Comparison of ENCODE assay signal across 9 mouse cellular contexts in genomic region chr3:96498476-96499245, GRCm38 (mm10). TPM values are rescaled to one million over a fixed set of nuclear protein-coding genes. Genes with fewer than 3 reads are reported as not detected.
DNase-seq lines count a peak whose midpoint lies in the region; ATAC-seq and TF ChIP-seq lines count a peak whose summit lies in the region.
"Had no signal": no experiment of that assay in that cellular context is flagged by ENCODE, and none has a peak within 500 bp of the region (broad histone marks: within the 10 kb centered on the region; RNA-seq: fewer than 3 reads in every experiment).

No protein-coding gene starts in this region.

- no peak overlapping the region for H3K27ac ChIP-seq in heart, embryonic 14.5 days (replicated peaks in 1 of 2; ENCODE audit: control insufficient read depth in 1 of 2, insufficient read depth in 1 of 2, low read depth in 2 of 2, low read length in 2 of 2)
- 0 out of 2 replicates have a peak overlapping the region, but pooled peaks have one; percentile 1 for H3K27ac ChIP-seq in MEL (ENCODE audit: control insufficient read depth, low read depth, low read length)
- no peak overlapping the region for H3K27ac ChIP-seq in limb, embryonic 15.5 days

- DNase-seq in heart, adult 18-20 months = no peak
- DNase-seq in 3134 (ENCODE audit: extremely low read depth, insufficient read length, low spot score) = peak; percentile 37
- DNase-seq in MEL (ENCODE audit: low read depth, low spot score) = peak; percentile 87
- no peak for DNase-seq in spleen, adult 18-20 months
- no peak for DNase-seq in spleen, postnatal 36 days (ENCODE audit: low spot score in 2 of 2)

- H3K4me2 ChIP-seq in heart, embryonic 14.5 days (ENCODE audit: low read length) = peak overlapping the region; percentile 61
- H3K4me2 ChIP-seq in limb, embryonic 15.5 days = no peak overlapping the region

- TF ChIP-seq RAD21 in MEL (IDR thresholded peaks at IDR 0.05; ENCODE audit: low read depth, low read length) = no peak

- 0 out of 4 replicates have a peak, but pooled peaks cover 0 to 2% of the 10 kb centered on the region in 2 experiments for H3K4me1 ChIP-seq in heart, embryonic 14.5 days (ENCODE audit: control insufficient read depth in 2 of 2, insufficient read depth in 2 of 2, low read length in 2 of 2)
- H3K4me1 ChIP-seq in MEL (ENCODE audit: control insufficient read depth in 1 of 2, insufficient read depth in 2 of 2, low read length in 2 of 2) = peaks cover 8 to 19% of the 10 kb centered on the region in 2 experiments
- peaks cover 9% of the 10 kb centered on the region for H3K4me1 ChIP-seq in limb, embryonic 15.5 days

- no peaks in the 10 kb centered on the region for H3K9me3 ChIP-seq in heart, embryonic 14.5 days (ENCODE audit: control insufficient read depth, low read length)
- H3K9me3 ChIP-seq in MEL (replicated peaks; ENCODE audit: insufficient read depth, low read length) = no peaks in the 10 kb centered on the region
- no peaks in the 10 kb centered on the region for H3K9me3 ChIP-seq in limb, embryonic 15.5 days

- peaks cover 16% of the 10 kb centered on the region for H3K79me2 ChIP-seq in MEL (ENCODE audit: control insufficient read depth, insufficient read depth, low read length, poor library complexity)

- TF ChIP-seq POLR2A in MEL (IDR thresholded peaks at IDR 0.05; ENCODE audit: control insufficient read depth in 1 of 2, insufficient read depth in 1 of 2, low read depth in 1 of 2, low read length in 2 of 2, poor library complexity in 1 of 2) = no peak

- TF ChIP-seq CTCF in MEL (IDR thresholded peaks at IDR 0.05 in 2 of 3, conservative IDR thresholded peaks at IDR 0.05 in 1 of 3; ENCODE audit: control insufficient read depth in 1 of 3, insufficient read depth in 1 of 3, low read depth in 2 of 3, low read length in 3 of 3, poor library complexity in 1 of 3, severe bottlenecking in 1 of 3) = no peak

- WGBS in heart, embryonic 14.5 days = 81% methylated on average over 4 of the region's 4 CpGs
- 85% methylated on average over 4 of the region's 4 CpGs for WGBS in limb, embryonic 15.5 days

- H3K36me3 ChIP-seq in heart, embryonic 14.5 days (ENCODE audit: control insufficient read depth, insufficient read depth, low read length) = no peaks in the 10 kb centered on the region
- H3K36me3 ChIP-seq in MEL (ENCODE audit: control insufficient read depth in 1 of 2, insufficient read depth in 2 of 2, low read length in 2 of 2) = peaks cover 0 to 25% of the 10 kb centered on the region in 2 experiments; a peak in 2 of 4 replicates
- H3K36me3 ChIP-seq in limb, embryonic 15.5 days = no peaks in the 10 kb centered on the region

- H3K4me3 ChIP-seq in heart, embryonic 14.5 days (ENCODE audit: control insufficient read depth in 1 of 2, insufficient read depth in 1 of 2, low read depth in 1 of 2, low read length in 2 of 2) = peak overlapping the region in 1 of 2 experiments; percentile 62; a peak in 1 of 4 replicates
- peak overlapping the region; percentile 7 to 22 for H3K4me3 ChIP-seq in MEL (ENCODE audit: control insufficient read depth in 1 of 2, insufficient read depth in 1 of 2, low read depth in 2 of 2, low read length in 2 of 2)
- H3K4me3 ChIP-seq in limb, embryonic 15.5 days = peak overlapping the region; percentile 71; the same call in 1 of the 2 replicates

- H3K27me3 ChIP-seq in heart, embryonic 14.5 days (ENCODE audit: control insufficient read depth, insufficient read depth, low read length) = no peaks in the 10 kb centered on the region
- H3K27me3 ChIP-seq in MEL (ENCODE audit: control insufficient read depth in 1 of 2, insufficient read depth in 2 of 2, low read length in 2 of 2) = no peaks in the 10 kb centered on the region
- H3K27me3 ChIP-seq in limb, embryonic 15.5 days = no peaks in the 10 kb centered on the region

- no peak overlapping the region for H3K9ac ChIP-seq in heart, embryonic 14.5 days (ENCODE audit: low read length)
- H3K9ac ChIP-seq in MEL (ENCODE audit: control insufficient read depth, low read depth, low read length, poor library complexity, severe bottlenecking) = peak overlapping the region; percentile 17
- no peak overlapping the region for H3K9ac ChIP-seq in limb, embryonic 15.5 days

- no peak for ATAC-seq in heart, embryonic 14.5 days (ENCODE audit: insufficient number of reproducible peaks, insufficient read depth, low FRiP score, low read depth)
- no peak for ATAC-seq in limb, embryonic 15.5 days (ENCODE audit: insufficient number of reproducible peaks, low FRiP score, low TSS enrichment, low read depth)
- ATAC-seq in megakaryocyte progenitor cell, adult 5-6 weeks (replicated peaks; ENCODE audit: poor library complexity) = no peak

- TF ChIP-seq EP300 in MEL (IDR thresholded peaks at IDR 0.05; ENCODE audit: low read depth in 1 of 2, low read length in 2 of 2) = no peak

TF ChIP-seq in MEL, 35 proteins besides CTCF, POLR2A, EP300 and RAD21:
- TF ChIP-seq ZC3H11A (IDR thresholded peaks at IDR 0.05; ENCODE audit: low read depth, low read length) (no peak), ELF1 (IDR thresholded peaks at IDR 0.05; ENCODE audit: low read depth, low read length) (no peak), USF1 (IDR thresholded peaks at IDR 0.05; ENCODE audit: low read depth, low read length) (no peak), BHLHE40 (IDR thresholded peaks at IDR 0.05; ENCODE audit: borderline replicate concordance, low read depth, low read length) (no peak), KAT2A (conservative IDR thresholded peaks at IDR 0.05; ENCODE audit: low read depth, low read length) (no peak), RCOR1 (IDR thresholded peaks at IDR 0.05; ENCODE audit: low read depth, low read length) (no peak), CHD2 (IDR thresholded peaks at IDR 0.05; ENCODE audit: low read length) (no peak), NRF1 (IDR thresholded peaks at IDR 0.05; ENCODE audit: insufficient read depth, low read depth, low read length, poor library complexity, severe bottlenecking) (no peak), POLR2AphosphoS5 (IDR thresholded peaks at IDR 0.05; ENCODE audit: borderline replicate concordance, low read depth, low read length) (no peak), MXI1 (IDR thresholded peaks at IDR 0.05; ENCODE audit: low read depth, low read length) (no peak), POLR2AphosphoS2 (IDR thresholded peaks at IDR 0.05; ENCODE audit: low read length) (no peak), GATA1 (IDR thresholded peaks at IDR 0.05; ENCODE audit: low read depth, low read length) (no peak), ZNF384 (IDR thresholded peaks at IDR 0.05; ENCODE audit: low read depth, low read length) (no peak), HCFC1 (IDR thresholded peaks at IDR 0.05; ENCODE audit: low read depth, low read length) (no peak), TCF12 (IDR thresholded peaks at IDR 0.05; ENCODE audit: low read depth, low read length) (no peak), JUND (IDR thresholded peaks at IDR 0.05; ENCODE audit: low read depth, low read length) (no peak), ZMIZ1 (IDR thresholded peaks at IDR 0.05; ENCODE audit: low read depth, low read length) (no peak), ETS1 (IDR thresholded peaks at IDR 0.05; ENCODE audit: low read depth, low read length) (no peak), GABPA (IDR thresholded peaks at IDR 0.05; ENCODE audit: low read depth, low read length) (no peak)

RNA-seq across cellular contexts. Expression of gene Hfe2, which starts 26.3 kb away (rescaled TPM):
- polyA plus RNA-seq in heart, embryonic 14.5 days (2014; fragmentation: Nextera tagmentation; extraction: Ambion mirVana) = 10.8 and 11.7 TPM in 2 replicates
- 100 to 1,000 TPM; 279 to 290 TPM for total RNA-seq in heart, adult 18-20 months (2021)
- total RNA-seq in MEL (2012; rRNA removed) = not detected in 2 replicates
- polyA plus RNA-seq in MEL (2012; ENCODE audit: insufficient read depth in 1 of 2, insufficient read length in 2 of 2, low read depth in 1 of 2, low replicate concordance in 2 of 2, missing spikeins in 1 of 2) = not detected
- polyA plus RNA-seq in limb, embryonic 15.5 days (2015; fragmentation: Nextera tagmentation; extraction: Ambion mirVana) = 8.7 and 18.4 TPM in 2 replicates
- total RNA-seq in megakaryocyte progenitor cell, adult 5-6 weeks (2015) = not detected in 2 replicates
- not detected in 2 replicates for total RNA-seq in megakaryocyte progenitor cell, adult 5-6 weeks (2017)

RNA-seq across cellular contexts. Expression of gene BC107364, which starts 46.6 kb away (rescaled TPM):
- 0.66 and 1.0 TPM in 2 replicates for polyA plus RNA-seq in heart, embryonic 14.5 days (2014; fragmentation: Nextera tagmentation; extraction: Ambion mirVana)
- not detected for total RNA-seq in heart, adult 18-20 months (2021)
- total RNA-seq in MEL (2012; rRNA removed) = not detected in 2 replicates
- polyA plus RNA-seq in MEL (2012; ENCODE audit: insufficient read depth in 1 of 2, insufficient read length in 2 of 2, low read depth in 1 of 2, low replicate concordance in 2 of 2, missing spikeins in 1 of 2) = under 1 TPM in 1 of 2 experiments, not detected in 1; 0.17 TPM
- 0.22 and 0.55 TPM in 2 replicates for polyA plus RNA-seq in limb, embryonic 15.5 days (2015; fragmentation: Nextera tagmentation; extraction: Ambion mirVana)
- total RNA-seq in megakaryocyte progenitor cell, adult 5-6 weeks (2015) = not detected in 2 replicates
- not detected in 2 replicates for total RNA-seq in megakaryocyte progenitor cell, adult 5-6 weeks (2017)
- polyA plus RNA-seq: embryonic facial prominence, embryonic 11.5 days had no signal

RNA-seq across cellular contexts. Expression of gene Txnip, which starts 59.1 kb away (rescaled TPM):
- polyA plus RNA-seq in heart, embryonic 14.5 days (2014; fragmentation: Nextera tagmentation; extraction: Ambion mirVana) = 257 and 262 TPM in 2 replicates
- 100 to 1,000 TPM; 435 to 530 TPM for total RNA-seq in heart, adult 18-20 months (2021)
- total RNA-seq in MEL (2012; rRNA removed) = 183 and 191 TPM in 2 replicates
- polyA plus RNA-seq in MEL (2012; ENCODE audit: insufficient read depth in 1 of 2, insufficient read length in 2 of 2, low read depth in 1 of 2, low replicate concordance in 2 of 2, missing spikeins in 1 of 2) = 1,000 to 10,000 TPM in 1 of 2 experiments, 100 to 1,000 TPM in 1; 237 to 1,680 TPM
- polyA plus RNA-seq in limb, embryonic 15.5 days (2015; fragmentation: Nextera tagmentation; extraction: Ambion mirVana) = 151 and 157 TPM in 2 replicates
- 103 and 139 TPM in 2 replicates for total RNA-seq in megakaryocyte progenitor cell, adult 5-6 weeks (2015)
- total RNA-seq in megakaryocyte progenitor cell, adult 5-6 weeks (2017) = 94.6 and 128 TPM in 2 replicates

Comparison
In these comparisons a context has a peak if more than half of its experiments do, and no peak if none do; other contexts are left out.
1. DNase-seq: peak in 3134 (single experiment) and MEL (single experiment); none in heart, adult 18-20 months (0 of 2), spleen, adult 18-20 months (0 of 2) and spleen, postnatal 36 days (0 of 2).
2. RNA of gene Hfe2, which starts 26.3 kb away (total RNA-seq): 279 to 290 TPM in heart, adult 18-20 months; not detected in MEL and not detected in megakaryocyte progenitor cell, adult 5-6 weeks; every median in the first group is over 100 times any median in the second.